Mouse (Mus musculus): ENCODE results near the gene Olfr313. TPM values are rescaled to one million over a fixed set of nuclear protein-coding genes. Genes with fewer than 3 reads are reported as not detected.
"Not testable (repeated sequence)": the region's sequence is repeated elsewhere in the genome, so short reads cannot be mapped to it uniquely, and the experiment has no call there.

Gene Olfr313
- total RNA-seq (2021), result not detected
- long read RNA-seq, result 0 reads

- not testable (repeated sequence) for DNase-seq (ENCODE audit: low spot score in 2 of 2)
These were observed at the start of gene Olfr313 for GRCm38 (mm10) chr11:58814700-58815099. TSS of gene Olfr313 (plus strand) at chr11:58815000.

- no peak for DNase-seq (ENCODE audit: low spot score in 2 of 2)
These were observed 41.9 kb upstream of the Olfr313 start, which contains the start of gene Olfr315 for GRCm38 (mm10) chr11:58772888-58773287. TSS of gene Olfr315 (plus strand) at chr11:58773188.

- no peak for DNase-seq (ENCODE audit: low spot score in 2 of 2)
These were observed 32.2 kb upstream of the Olfr313 start, which contains the start of gene Olfr314 for GRCm38 (mm10) chr11:58782480-58783089. TSS of gene Olfr314 (plus strand) at chr11:58782952.

GRCm38 (mm10) chr11:58784182-58784581 lies 30.6 kb upstream of the Olfr313 start:
- no peak for DNase-seq (ENCODE audit: low spot score in 2 of 2)

- no peak for DNase-seq (ENCODE audit: low spot score in 2 of 2)
These were observed 27.1 kb upstream of the Olfr313 start for GRCm38 (mm10) chr11:58787651-58788050.

GRCm38 (mm10) chr11:58788346-58788745 lies 26.5 kb upstream of the Olfr313 start:
- DNase-seq (ENCODE audit: low spot score in 2 of 2), result no peak

GRCm38 (mm10) chr11:58789532-58789931 lies 25.3 kb upstream of the Olfr313 start:
- DNase-seq (ENCODE audit: low spot score in 2 of 2), result no peak

GRCm38 (mm10) chr11:58790053-58790452 lies 24.7 kb upstream of the Olfr313 start:
- DNase-seq (ENCODE audit: low spot score in 2 of 2), result no peak

GRCm38 (mm10) chr11:58790646-58791045 lies 24.2 kb upstream of the Olfr313 start:
- no peak for DNase-seq (ENCODE audit: low spot score in 2 of 2)

- no peak for DNase-seq (ENCODE audit: low spot score in 2 of 2)
These were observed 18.9 kb upstream of the Olfr313 start for GRCm38 (mm10) chr11:58795856-58796255.

GRCm38 (mm10) chr11:58796850-58797249 lies 17.9 kb upstream of the Olfr313 start:
- peak; percentile 67 to 89 for DNase-seq (ENCODE audit: low spot score in 2 of 2)

- no peak for DNase-seq (ENCODE audit: low spot score in 2 of 2)
These were observed 15.1 kb upstream of the Olfr313 start for GRCm38 (mm10) chr11:58799747-58800146.

GRCm38 (mm10) chr11:58801558-58802228 lies 13.1 kb upstream of the Olfr313 start, which contains the start of gene Fam183b:
TSS of gene Fam183b (minus strand) at chr11:58801960.
- peak; percentile 22 to 63 for DNase-seq (ENCODE audit: low spot score in 2 of 2)

GRCm38 (mm10) chr11:58803871-58804270 lies 10.9 kb upstream of the Olfr313 start:
- DNase-seq (ENCODE audit: low spot score in 2 of 2), result no peak

GRCm38 (mm10) chr11:58804393-58804792 lies 10.4 kb upstream of the Olfr313 start:
- no peak for DNase-seq (ENCODE audit: low spot score in 2 of 2)

- no peak for DNase-seq (ENCODE audit: low spot score in 2 of 2)
These were observed 2.8 kb upstream of the Olfr313 start for GRCm38 (mm10) chr11:58812001-58812400.

- no peak for DNase-seq (ENCODE audit: low spot score in 2 of 2)
These were observed 876 bp downstream of the Olfr313 start for GRCm38 (mm10) chr11:58815676-58816075.

GRCm38 (mm10) chr11:58828937-58829336 lies 14.1 kb downstream of the Olfr313 start, which contains the start of gene Olfr312:
TSS of gene Olfr312 (plus strand) at chr11:58829237.
- not testable (repeated sequence) for DNase-seq (ENCODE audit: low spot score in 2 of 2)

GRCm38 (mm10) chr11:58829764-58830163 lies 15.0 kb downstream of the Olfr313 start:
- no peak for DNase-seq (ENCODE audit: low spot score in 2 of 2)

GRCm38 (mm10) chr11:58832541-58832940 lies 17.7 kb downstream of the Olfr313 start:
- DNase-seq (ENCODE audit: low spot score in 2 of 2), result not testable (repeated sequence)

- not testable (repeated sequence) for DNase-seq (ENCODE audit: low spot score in 2 of 2)
These were observed 24.2 kb downstream of the Olfr313 start, which contains the start of gene Olfr311 for GRCm38 (mm10) chr11:58838951-58839350. TSS of gene Olfr311 (plus strand) at chr11:58839251.

- peak; percentile 84 to 98 for DNase-seq (ENCODE audit: low spot score in 2 of 2)
These were observed 32.2 kb downstream of the Olfr313 start, which contains the start of gene Gm12258 for GRCm38 (mm10) chr11:58846919-58847461. TSS of gene Gm12258 (plus strand) at chr11:58847158.
